Mouse (Mus musculus) thymus, postnatal 4 days (tissue): ENCODE measurements around the gene Olfr464.

Experiments used
- DNase-seq: peaks from one replicate; pipeline ENCODE4 v3.0.0; 2021

Gene Olfr464

GRCm38 (mm10) chr11:87920966-87921365 is at the start of gene Olfr464:
Olfr464 (minus strand) TSS chr11:87920967.
- DNase-seq: peak; percentile 73

DNA sequence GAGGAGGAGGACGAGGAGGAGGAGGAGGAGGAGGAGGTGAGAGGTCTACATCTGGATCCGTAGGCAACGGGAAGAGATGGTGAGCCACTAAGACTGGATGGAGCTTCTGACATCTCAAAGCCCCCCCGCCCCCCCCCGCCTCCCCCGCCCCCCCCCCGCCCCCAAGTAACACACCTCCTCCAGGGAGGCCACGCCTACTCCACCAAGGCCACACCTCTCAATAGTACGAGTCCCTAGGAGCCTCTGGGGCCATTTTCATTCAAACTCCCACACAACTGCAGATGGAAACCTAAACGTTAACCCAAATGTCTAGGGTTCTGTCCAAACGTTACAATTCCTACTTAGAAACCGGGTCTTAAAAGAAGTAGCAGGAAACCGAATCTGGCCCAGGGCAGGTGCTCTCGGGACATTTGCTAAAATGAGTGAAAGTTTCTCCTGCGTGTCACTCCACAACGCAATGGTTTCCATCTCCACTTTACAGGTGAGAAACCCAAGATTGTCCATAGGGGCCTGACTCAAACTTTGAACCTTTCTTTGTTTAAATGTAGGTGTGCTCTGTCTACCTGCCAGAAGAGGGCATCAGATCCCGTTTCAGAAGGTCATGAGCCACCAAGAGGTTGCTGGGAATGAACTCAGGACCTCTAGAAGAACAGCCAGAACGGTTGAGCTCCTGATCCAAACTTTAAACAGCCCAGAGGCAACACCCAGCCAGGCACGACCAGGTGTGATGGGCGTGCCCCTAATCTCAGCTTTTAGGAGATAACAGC is 47.8 kb upstream of the Olfr464 start:
- DNase-seq: peak; percentile 56

DNA sequence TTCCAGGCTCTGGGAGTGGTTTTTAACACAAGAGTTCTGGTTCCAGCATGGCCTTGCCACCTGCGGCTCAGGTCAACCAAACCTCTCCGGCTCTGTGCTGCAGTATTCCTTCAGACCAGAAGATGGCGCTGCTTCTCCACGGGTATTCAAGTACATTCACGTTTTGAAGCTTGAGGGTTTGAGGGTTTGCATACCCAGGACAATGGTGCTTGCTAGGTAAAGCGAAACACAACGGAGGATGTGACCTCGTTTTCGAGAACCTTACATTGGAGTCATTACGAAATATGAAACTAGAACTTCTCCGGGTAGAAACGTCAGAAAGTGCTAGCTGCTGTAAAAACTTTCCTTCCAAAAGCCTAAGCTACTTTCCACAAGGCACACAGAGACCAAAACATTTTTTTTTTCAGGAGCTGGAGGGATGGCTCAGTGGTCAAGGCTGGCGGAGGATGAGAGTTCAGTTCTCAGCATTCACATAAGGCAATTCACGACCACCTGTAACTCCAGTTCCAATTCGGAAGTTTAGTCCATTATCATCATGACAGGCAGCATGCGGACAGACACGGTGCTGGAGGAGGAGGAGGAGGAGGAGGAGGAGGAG is 47.0 kb upstream of the Olfr464 start:
- DNase-seq: peak; percentile 92

DNA sequence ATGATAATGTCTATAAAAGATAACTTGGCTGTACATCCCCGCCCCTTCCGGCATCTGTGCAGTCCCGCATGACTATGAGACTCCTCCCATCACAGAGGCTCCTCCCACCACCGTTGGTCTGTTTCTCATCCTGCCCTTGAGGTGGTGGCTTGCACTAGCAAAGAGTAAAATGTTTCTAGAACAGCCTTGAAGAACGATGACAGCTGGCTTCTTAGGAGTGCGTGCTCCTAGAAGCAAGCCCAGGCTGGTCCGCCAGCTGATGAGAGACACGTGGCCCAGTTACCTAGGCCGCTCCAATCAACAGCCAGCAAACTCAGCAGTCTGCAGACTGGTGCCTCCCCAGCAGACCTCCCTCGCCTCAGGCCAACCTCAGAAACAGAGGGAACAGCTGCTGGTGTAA is 45.4 kb upstream of the Olfr464 start:
- peak; percentile 53 for DNase-seq

DNA sequence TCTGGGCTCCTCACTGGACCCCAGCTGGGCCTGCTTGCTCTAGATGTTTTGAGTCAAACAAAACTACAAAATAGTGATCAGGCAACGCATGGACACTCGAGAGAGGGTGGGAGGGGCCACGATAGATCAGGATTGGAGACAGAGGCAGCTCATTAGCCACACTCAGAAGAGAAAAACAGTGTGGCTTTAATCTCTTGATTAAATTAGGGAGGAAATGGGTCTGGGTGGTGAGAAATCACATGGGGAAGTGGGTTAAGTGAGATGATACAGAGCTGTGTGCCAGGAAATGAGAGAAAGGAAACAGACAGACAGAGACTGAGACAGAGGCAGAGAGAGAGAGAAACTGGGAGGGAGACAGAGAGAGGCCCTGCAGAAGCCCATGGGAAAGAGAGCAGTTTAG is 44.5 kb upstream of the Olfr464 start:
- DNase-seq: no peak

GRCm38 (mm10) chr11:87957066-87957465 is 36.3 kb upstream of the Olfr464 start:
- DNase-seq: peak; percentile 51

DNA sequence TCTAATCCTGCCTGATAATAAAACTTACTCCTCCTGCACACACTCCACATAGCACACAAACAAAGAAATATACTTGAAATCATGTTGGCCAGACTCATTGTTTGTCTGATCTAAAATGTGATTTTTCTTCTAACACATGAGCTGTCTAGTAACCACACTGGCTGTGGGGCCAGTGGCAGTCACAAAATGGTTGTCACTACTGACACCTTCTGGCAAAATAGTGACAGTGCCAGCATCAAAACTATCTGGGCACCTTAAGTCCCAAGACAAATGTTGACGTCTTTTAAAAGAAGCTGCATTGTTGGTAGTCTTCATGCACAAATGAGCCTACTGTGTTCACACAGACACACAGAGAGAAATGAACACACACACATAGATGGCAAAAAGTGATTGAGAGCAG is 34.4 kb upstream of the Olfr464 start:
- DNase-seq: no peak

GRCm38 (mm10) chr11:87949990-87950389 is 29.2 kb upstream of the Olfr464 start:
- DNase-seq: peak; percentile 54

- DNase-seq: no peak
Measured at GRCm38 (mm10) chr11:87935467-87935866, 14.7 kb upstream of the Olfr464 start.

DNA sequence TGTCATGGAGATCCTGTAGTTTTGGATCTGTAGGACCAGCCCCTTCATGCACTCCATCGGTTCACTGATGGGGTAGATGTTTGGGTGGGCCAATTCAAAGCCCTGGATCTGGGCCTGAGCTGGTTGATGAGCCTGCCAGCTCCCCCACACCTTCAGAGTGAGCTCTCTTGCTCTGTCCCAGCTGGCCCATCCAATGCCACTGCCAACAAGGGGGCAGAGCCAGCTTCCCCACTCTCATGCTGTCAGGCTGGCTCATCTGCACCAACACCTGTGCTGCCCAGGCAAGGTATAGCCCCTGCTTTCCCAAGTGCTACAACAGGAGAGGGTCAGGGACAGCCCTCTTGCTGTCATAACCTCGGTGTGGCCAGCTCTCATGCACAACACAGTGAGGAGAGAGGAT is 13.0 kb upstream of the Olfr464 start:
- no peak for DNase-seq

GRCm38 (mm10) chr11:87930348-87930747 is 9.6 kb upstream of the Olfr464 start:
- no peak for DNase-seq

GRCm38 (mm10) chr11:87920301-87920700 is 466 bp downstream of the Olfr464 start:
- DNase-seq: no peak

DNA sequence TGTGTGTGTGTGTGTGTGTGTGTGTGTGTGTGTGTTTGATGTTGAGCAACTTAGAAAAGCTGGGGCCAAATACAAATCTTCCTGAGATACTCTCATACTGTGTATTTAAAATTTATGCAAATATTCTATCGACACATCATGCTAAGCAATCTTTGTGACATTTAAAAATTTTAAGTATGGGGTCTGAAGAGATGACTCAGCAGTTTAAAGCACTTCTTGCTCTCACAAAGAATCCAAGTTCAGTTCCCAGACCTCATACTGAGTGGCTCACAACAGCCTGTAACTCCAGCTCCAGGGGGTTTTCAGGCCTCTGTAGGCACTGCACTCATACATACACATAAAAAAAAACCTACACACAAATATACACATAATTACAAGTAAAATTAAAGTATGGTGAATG is 4.8 kb downstream of the Olfr464 start:
- DNase-seq: no peak

GRCm38 (mm10) chr11:87904331-87904730 is 16.4 kb downstream of the Olfr464 start:
- no peak for DNase-seq

GRCm38 (mm10) chr11:87897287-87897686 is 23.5 kb downstream of the Olfr464 start, which contains the start of gene Olfr463:
Olfr463 (minus strand) TSS chr11:87897387.
- DNase-seq: no peak

DNA sequence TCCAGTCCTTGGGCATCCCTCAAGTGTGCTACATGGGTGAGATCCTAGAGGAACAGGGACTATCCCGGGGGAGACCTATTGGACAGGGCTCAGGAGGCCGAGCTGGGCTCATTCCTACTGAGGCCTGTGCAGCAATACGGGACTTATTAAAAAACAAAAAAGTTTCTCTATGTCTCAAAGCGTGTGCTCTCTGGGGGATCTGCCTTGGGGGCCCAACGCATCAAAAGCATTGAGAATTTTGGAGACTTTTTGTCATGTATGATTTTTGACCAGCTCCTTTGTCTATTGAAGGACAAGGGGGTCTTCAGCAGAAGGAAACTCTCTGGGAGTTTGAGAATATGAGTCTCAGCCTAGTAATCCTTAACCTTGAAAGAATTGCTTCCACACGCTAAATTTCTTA is 28.6 kb downstream of the Olfr464 start, which contains the start of gene Olfr462:
Gene Olfr462 (minus strand): TSS at position 101 of the 400 bp plus-strand sequence.
- no peak for DNase-seq

- DNase-seq: no peak
Measured at GRCm38 (mm10) chr11:87884856-87885255, 35.9 kb downstream of the Olfr464 start.

- no peak for DNase-seq
Measured at GRCm38 (mm10) chr11:87883493-87883892, 37.3 kb downstream of the Olfr464 start.

DNA sequence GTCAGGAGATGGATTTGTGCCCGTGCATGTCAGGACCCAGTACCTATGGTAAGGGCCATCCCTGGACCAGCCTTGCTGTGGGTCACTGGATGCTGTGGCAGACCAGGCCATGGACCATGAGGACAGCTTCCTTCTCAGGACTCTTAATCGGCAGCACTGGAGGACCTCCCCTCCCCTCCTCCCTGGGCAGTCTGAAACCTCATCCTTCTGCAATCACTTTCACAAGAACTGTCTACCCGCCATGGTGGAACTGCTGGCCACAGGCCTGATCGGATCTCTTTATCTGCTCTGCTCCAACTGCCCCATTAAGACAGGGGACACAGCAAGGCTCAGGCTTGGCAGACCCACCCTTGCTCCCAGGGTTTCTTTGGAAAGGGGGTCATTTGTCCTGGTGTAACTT is 39.1 kb downstream of the Olfr464 start:
- no peak for DNase-seq

DNA sequence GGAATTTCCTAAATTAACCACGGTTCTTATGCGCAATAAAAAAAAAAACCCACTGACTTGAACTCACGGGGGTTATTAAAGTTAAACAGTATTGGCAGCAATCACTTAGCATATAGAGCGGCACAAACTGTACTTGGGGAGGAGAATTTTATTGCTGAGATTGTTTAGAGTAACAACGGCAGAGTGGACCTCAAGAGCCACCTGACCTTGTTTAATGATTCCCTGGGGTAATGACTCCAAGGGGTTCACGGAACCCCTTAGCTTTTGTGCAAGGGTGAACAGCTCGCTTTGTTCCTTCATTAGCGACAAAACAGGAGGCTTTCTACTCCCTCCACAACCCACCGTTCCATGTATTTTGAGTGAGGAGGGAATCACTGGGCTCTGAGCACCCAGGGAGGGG is 40.9 kb downstream of the Olfr464 start:
- no peak for DNase-seq

DNA sequence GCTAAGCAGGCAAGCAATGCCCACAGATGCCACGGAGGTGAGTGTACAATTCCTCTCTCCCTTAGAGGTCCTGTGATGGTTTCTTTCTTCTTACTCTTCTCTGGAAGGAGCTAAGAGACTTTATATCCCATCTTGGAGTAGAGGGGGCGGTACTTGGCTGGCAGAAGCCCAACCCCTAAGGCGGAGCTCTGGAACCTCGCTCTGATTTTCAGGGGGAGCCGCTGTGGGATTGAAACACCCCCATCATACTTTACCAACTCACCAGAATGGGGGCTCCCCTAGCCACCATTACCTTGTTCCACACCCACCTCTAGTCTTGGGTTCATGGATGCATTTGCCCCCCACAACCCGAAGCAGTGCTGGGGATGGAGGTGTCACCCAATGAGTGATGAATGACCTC is 45.3 kb downstream of the Olfr464 start, which contains the start of gene Epx:
Gene Epx (minus strand): TSS at position 101 of the 400 bp plus-strand sequence.
- no peak for DNase-seq

GRCm38 (mm10) chr11:87871766-87872165 is 49.0 kb downstream of the Olfr464 start:
- DNase-seq: no peak

GRCm38 (mm10) chr11:87870096-87870495 is 50.7 kb downstream of the Olfr464 start:
- DNase-seq: no peak

GRCm38 (mm10) chr11:87866891-87867290 is 53.9 kb downstream of the Olfr464 start:
- peak; percentile 74 for DNase-seq
